Mouse (Mus musculus): ENCODE measurements around the gene Olfr1257.
"Not testable (repeated sequence)": the region's sequence is repeated elsewhere in the genome, so short reads cannot be mapped to it uniquely, and the experiment has no call there.

Gene Olfr1257

DNA sequence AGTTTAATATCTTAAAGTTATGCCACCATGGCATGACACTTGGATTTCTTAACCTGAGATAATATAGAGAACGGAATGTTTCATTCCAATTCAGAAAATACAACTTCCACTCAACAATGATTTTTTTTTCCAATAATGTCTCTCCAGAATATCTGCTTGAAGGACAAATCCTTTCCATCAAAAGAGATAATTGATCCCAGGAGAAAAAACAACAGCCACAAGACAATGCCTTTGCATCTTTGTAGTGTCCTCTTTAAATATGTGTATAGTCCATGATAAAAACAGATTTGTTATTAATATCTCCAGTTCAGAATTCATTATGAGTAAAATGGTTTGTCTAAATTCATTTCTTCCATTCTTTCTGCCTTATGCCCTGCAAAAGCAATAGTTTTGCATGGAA, at the start of gene Olfr1257:
Gene Olfr1257, plus strand, starts transcription at position 301 of the 400 bp plus-strand sequence.
- no peak for DNase-seq (ENCODE audit: low read depth, low spot score)

DNA sequence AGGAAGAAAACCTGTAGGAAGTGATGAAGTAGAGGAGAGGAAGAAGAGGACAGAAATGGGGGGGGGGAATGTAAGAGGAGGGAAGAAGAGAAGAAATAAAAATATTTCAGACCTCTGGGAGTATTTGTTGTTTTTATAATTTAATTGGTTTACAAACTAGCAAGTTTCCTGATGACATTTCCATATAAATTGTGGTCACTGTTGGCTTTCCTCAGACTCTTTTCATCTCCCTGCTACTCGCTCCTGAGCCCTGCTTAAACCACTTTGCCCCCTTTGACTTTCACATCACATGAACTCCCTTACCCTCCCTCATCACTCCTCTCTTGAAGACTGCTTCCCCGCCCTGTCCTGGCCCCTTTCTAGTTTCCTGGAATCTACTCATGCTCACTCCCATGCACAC, 36.8 kb upstream of the Olfr1257 start, which contains the start of gene Olfr1256:
Gene Olfr1256, minus strand, starts transcription at position 101 of the 400 bp plus-strand sequence.
- DNase-seq (ENCODE audit: low read depth, low spot score): no peak

DNA sequence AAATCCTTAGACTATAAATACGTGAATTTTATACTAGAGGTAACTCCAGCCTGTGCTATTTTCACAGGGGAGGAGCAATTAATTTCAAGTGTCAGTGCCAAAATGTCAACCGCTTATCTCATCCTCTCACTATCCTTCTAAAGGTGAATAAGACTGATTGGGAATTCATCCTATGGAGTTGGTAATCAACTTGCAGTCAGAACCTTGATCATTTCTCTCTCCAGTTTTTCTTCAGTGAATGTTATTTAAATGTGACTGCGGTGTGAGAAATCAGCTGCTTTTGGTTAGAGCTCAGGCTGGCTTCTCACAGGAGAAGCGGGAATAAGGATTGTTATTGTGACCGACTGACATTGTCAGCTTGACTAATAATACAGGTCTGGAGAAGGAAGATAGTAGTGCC, 30.1 kb upstream of the Olfr1257 start, which contains the start of gene Olfr48:
Gene Olfr48, minus strand, starts transcription at position 101 of the 400 bp plus-strand sequence.
- DNase-seq (ENCODE audit: low read depth, low spot score): no peak

DNA sequence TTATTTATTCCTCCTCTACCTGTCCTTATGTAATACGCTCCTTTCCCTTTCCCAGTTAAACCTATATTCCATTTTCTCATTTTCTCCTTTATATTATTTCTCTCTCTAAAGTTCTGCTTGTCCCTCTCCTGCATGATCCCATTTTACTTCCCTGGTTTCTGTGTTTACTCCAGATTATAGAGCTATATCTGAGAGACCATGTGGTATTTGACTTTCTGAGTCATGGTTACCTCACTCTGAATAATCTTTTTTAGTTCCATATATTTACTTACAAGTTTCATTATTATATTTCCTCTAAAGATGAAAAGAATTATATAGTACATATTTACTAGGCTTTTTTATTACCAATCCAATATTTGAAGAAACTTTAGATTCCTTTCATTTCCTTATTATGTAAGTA, 29.0 kb upstream of the Olfr1257 start:
- no peak for DNase-seq (ENCODE audit: low read depth, low spot score)

DNA sequence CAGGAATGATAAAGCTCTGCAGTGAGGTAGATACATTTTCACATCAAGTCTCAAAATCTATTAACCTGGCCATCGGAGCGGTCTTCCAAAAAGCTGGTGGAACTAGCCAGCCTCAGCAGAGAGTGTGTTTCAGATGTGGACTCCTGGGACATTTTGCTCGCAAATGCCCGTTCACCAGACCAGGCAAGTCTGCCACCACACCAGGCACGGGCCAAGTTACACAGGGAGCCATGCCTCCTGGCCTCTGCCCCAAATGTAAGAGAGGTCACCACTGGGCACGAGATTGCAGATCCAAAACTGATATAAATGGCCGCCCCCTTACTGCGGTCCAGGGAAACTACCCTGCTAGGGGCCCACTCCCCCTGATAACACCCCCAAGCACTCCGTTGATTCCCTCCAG, 34.4 kb downstream of the Olfr1257 start:
- DNase-seq (ENCODE audit: low read depth, low spot score): not testable (repeated sequence)

DNA sequence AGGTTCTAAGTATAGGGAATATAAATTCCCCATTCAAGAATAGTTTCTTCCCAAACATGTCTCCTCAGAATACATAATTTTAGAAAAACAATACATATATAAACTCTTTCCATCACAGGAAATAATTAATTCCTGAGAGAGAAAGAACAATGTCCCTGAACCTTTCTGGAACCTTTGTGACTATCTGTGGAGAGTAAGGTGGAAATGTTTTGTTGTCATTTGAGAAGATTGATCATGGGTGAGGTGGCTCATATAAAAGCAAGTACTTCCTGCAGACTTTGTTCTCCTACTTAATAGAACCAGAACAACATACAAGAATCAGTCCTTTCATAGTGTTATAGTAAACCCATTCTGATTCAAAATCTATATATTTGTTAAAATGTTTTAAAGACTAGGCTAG, 48.8 kb downstream of the Olfr1257 start, which contains the start of gene Olfr1258:
Gene Olfr1258, plus strand, starts transcription at position 301 of the 400 bp plus-strand sequence.
- DNase-seq (ENCODE audit: low read depth, low spot score): no peak

All from A20 (cell line).